Mouse (Mus musculus) limb, embryonic 13.5 days (tissue): ENCODE results near the gene Rsg1. TPM values are rescaled to one million over a fixed set of nuclear protein-coding genes. Genes with fewer than 3 reads are reported as not detected.

Source experiments
- ATAC-seq: fragments of 200-750 bp; cut with Nextera tagmentation; 2 replicates; pipeline ENCODE4 v1.8.0; 2017; ENCODE audit warnings: low read depth, moderate number of reproducible peaks, moderate TSS enrichment; ENCODE audit not compliant: low FRiP score
- H3K27ac ChIP-seq: fragments of 300-500 bp; sonication (generic); 2 replicates; pipeline ENCODE4 v1.5.1; 2015; ENCODE audit warnings: inconsistent platforms, mild to moderate bottlenecking, moderate library complexity
- H3K27me3 ChIP-seq: fragments of 300-500 bp; sonication (generic); 2 replicates; pipeline ENCODE4 v1.6.1; 2015; ENCODE audit warnings: mild to moderate bottlenecking, inconsistent platforms
- H3K36me3 ChIP-seq: fragments of 300-500 bp; sonication (generic); 2 replicates; pipeline ENCODE4 v1.6.1; 2015; ENCODE audit warnings: inconsistent platforms, mild to moderate bottlenecking, moderate library complexity
- H3K4me1 ChIP-seq: fragments of 300-500 bp; sonication (generic); 2 replicates; pipeline ENCODE4 v1.6.1; 2015; ENCODE audit warnings: inconsistent platforms
- H3K4me2 ChIP-seq: fragments of 300-500 bp; sonication (generic); replicated peaks from 2 replicates; pipeline ENCODE4 v1.6.1; 2015; ENCODE audit warnings: inconsistent platforms, mild to moderate bottlenecking, moderate library complexity
- H3K4me3 ChIP-seq: fragments of 300-500 bp; sonication (generic); 2 replicates; pipeline ENCODE4 v1.5.1; 2015; ENCODE audit warnings: moderate library complexity, mild to moderate bottlenecking, inconsistent platforms
- H3K9ac ChIP-seq: fragments of 300-500 bp; sonication (generic); 2 replicates; pipeline ENCODE4 v1.6.1; 2015; ENCODE audit warnings: mild to moderate bottlenecking, inconsistent platforms
- H3K9me3 ChIP-seq: fragments of 300-500 bp; sonication (generic); 2 replicates; pipeline ENCODE4 v1.6.1; 2016; ENCODE audit warnings: inconsistent platforms
- WGBS: fragments of 180-500 bp; shearing (Covaris S2); methylation state at CpG from one replicate; pipeline ENCODE4 v1.1.7; 2015; 5-methylcytosine and 5-hydroxymethylcytosine counted together
- polyA plus RNA-seq: library from polyadenylated mRNA; unstranded; fragments of >200 nt; fragmentation: Nextera tagmentation; extraction: Ambion mirVana; gene quantifications from 2 replicates; pipeline ENCODE4 v1.2.1, GENCODE M21; 2015

The Rsg1 gene
- polyA plus RNA-seq, 1 experiment from 2014 or later: 8.4 TPM

GRCm38 (mm10) chr4:141191294-141191693, 22.5 kb upstream of the Rsg1 start:
- H3K4me3 ChIP-seq: no peak overlapping the region
- H3K4me1 ChIP-seq: peaks cover 18% of the 10 kb centered on the region
- H3K36me3 ChIP-seq: peaks cover 64% of the 10 kb centered on the region
- H3K9me3 ChIP-seq: no peaks in the 10 kb centered on the region
- 91% methylated on average over 7 of the region's 7 CpGs for WGBS
- no peaks in the 10 kb centered on the region for H3K27me3 ChIP-seq
- H3K9ac ChIP-seq: no peak overlapping the region
- H3K27ac ChIP-seq: no peak overlapping the region
- no peak for ATAC-seq
- H3K4me2 ChIP-seq: no peak overlapping the region

- no peak for ATAC-seq
- 95% methylated on average over 6 of the region's 6 CpGs for WGBS
- Histone ChIP-seq H3K27me3 (no peaks in the 10 kb centered on the region), H3K36me3 (peaks cover 92% of the 10 kb centered on the region), H3K4me2 (no peak overlapping the region), H3K4me3 (no peak overlapping the region), H3K9me3 (no peaks in the 10 kb centered on the region), H3K9ac (no peak overlapping the region), H3K4me1 (no peaks in the 10 kb centered on the region), H3K27ac (no peak overlapping the region)
Observed at GRCm38 (mm10) chr4:141194553-141194952, 19.2 kb upstream of the Rsg1 start.

GRCm38 (mm10) chr4:141196981-141197685, 16.6 kb upstream of the Rsg1 start:
- WGBS: 96% methylated on average over 13 of the region's 13 CpGs
- Histone ChIP-seq H3K4me2 (no peak overlapping the region), H3K9ac (no peak overlapping the region), H3K4me3 (no peak overlapping the region), H3K4me1 (no peaks in the 10 kb centered on the region), H3K36me3 (peaks cover 94% of the 10 kb centered on the region), H3K27me3 (no peaks in the 10 kb centered on the region), H3K9me3 (no peaks in the 10 kb centered on the region), H3K27ac (no peak overlapping the region)
- no peak for ATAC-seq

- WGBS: 96% methylated on average over 8 of the region's 13 CpGs
- ATAC-seq: no peak
- no peaks in the 10 kb centered on the region for H3K4me1 ChIP-seq
Observed at GRCm38 (mm10) chr4:141197686-141198035, 16.1 kb upstream of the Rsg1 start.

GRCm38 (mm10) chr4:141200906-141201305, 12.8 kb upstream of the Rsg1 start:
- no peak for ATAC-seq
- Histone ChIP-seq H3K4me3 (no peak overlapping the region), H3K9ac (no peak overlapping the region), H3K36me3 (peaks cover 92% of the 10 kb centered on the region), H3K27ac (no peak overlapping the region), H3K4me1 (no peaks in the 10 kb centered on the region), H3K9me3 (no peaks in the 10 kb centered on the region), H3K27me3 (no peaks in the 10 kb centered on the region), H3K4me2 (no peak overlapping the region)
- WGBS: 83% methylated on average over 11 of the region's 11 CpGs

More at GRCm38 (mm10) chr4:141197686-141198035, 16.1 kb upstream of the Rsg1 start:
- H3K27ac ChIP-seq: no peak overlapping the region
- H3K9ac ChIP-seq: no peak overlapping the region
- H3K4me2 ChIP-seq: no peak overlapping the region
- H3K9me3 ChIP-seq: no peaks in the 10 kb centered on the region
- H3K4me3 ChIP-seq: no peak overlapping the region
- H3K36me3 ChIP-seq: peaks cover 94% of the 10 kb centered on the region
- H3K27me3 ChIP-seq: no peaks in the 10 kb centered on the region

- Histone ChIP-seq H3K36me3 (peaks cover 83% of the 10 kb centered on the region), H3K4me1 (no peaks in the 10 kb centered on the region), H3K4me3 (no peak overlapping the region), H3K9ac (no peak overlapping the region), H3K9me3 (no peaks in the 10 kb centered on the region), H3K4me2 (no peak overlapping the region), H3K27me3 (no peaks in the 10 kb centered on the region), H3K27ac (no peak overlapping the region)
- no peak for ATAC-seq
- 95% methylated on average over 6 of the region's 6 CpGs for WGBS
Observed at GRCm38 (mm10) chr4:141202192-141202591, 11.6 kb upstream of the Rsg1 start.

- Histone ChIP-seq H3K9me3 (no peaks in the 10 kb centered on the region), H3K4me1 (no peaks in the 10 kb centered on the region), H3K9ac (no peak overlapping the region), H3K27ac (no peak overlapping the region), H3K4me2 (no peak overlapping the region), H3K4me3 (no peak overlapping the region), H3K36me3 (peaks cover 62% of the 10 kb centered on the region), H3K27me3 (no peaks in the 10 kb centered on the region)
- WGBS: 80% methylated on average over 4 of the region's 4 CpGs
- no peak for ATAC-seq
Observed at GRCm38 (mm10) chr4:141204580-141205061, 9.1 kb upstream of the Rsg1 start.

- H3K9me3 ChIP-seq: no peaks in the 10 kb centered on the region
- no peak overlapping the region for H3K4me3 ChIP-seq
- ATAC-seq: no peak
- peaks cover 37% of the 10 kb centered on the region for H3K36me3 ChIP-seq
- H3K27me3 ChIP-seq: no peaks in the 10 kb centered on the region
- WGBS: 89% methylated on average over 5 of the region's 5 CpGs
- H3K27ac ChIP-seq: no peak overlapping the region
- no peaks in the 10 kb centered on the region for H3K4me1 ChIP-seq
- no peak overlapping the region for H3K4me2 ChIP-seq
- no peak overlapping the region for H3K9ac ChIP-seq
Observed at GRCm38 (mm10) chr4:141207081-141207480, 6.7 kb upstream of the Rsg1 start.

- H3K27ac ChIP-seq: peak overlapping the region; percentile 75; the same call in 1 of the 2 replicates
- peaks cover 6% of the 10 kb centered on the region; the same call in 1 of the 2 replicates for H3K36me3 ChIP-seq
- no peak for ATAC-seq
- peak overlapping the region; percentile 54 for H3K9ac ChIP-seq
- no peaks in the 10 kb centered on the region for H3K27me3 ChIP-seq
- no peaks in the 10 kb centered on the region for H3K9me3 ChIP-seq
- peaks cover 16% of the 10 kb centered on the region for H3K4me1 ChIP-seq
- H3K4me2 ChIP-seq: peak overlapping the region; percentile 55
- H3K4me3 ChIP-seq: peak overlapping the region; percentile 39
- 74% methylated on average over 14 of the region's 14 CpGs for WGBS
Observed at GRCm38 (mm10) chr4:141210524-141211219, 3.1 kb upstream of the Rsg1 start.

GRCm38 (mm10) chr4:141211646-141212045, 2.1 kb upstream of the Rsg1 start:
- Histone ChIP-seq H3K4me2 (no peak overlapping the region), H3K36me3 (peaks cover 6% of the 10 kb centered on the region; the same call in 1 of the 2 replicates), H3K9ac (no peak overlapping the region), H3K4me3 (no peak overlapping the region), H3K27me3 (no peaks in the 10 kb centered on the region), H3K4me1 (peaks cover 16% of the 10 kb centered on the region), H3K27ac (no peak overlapping the region), H3K9me3 (no peaks in the 10 kb centered on the region)
- WGBS: 92% methylated on average over 4 of the region's 4 CpGs
- ATAC-seq: no peak

- WGBS: 87% methylated on average over 9 of the region's 9 CpGs
- ATAC-seq: no peak
- Histone ChIP-seq H3K36me3 (no peaks in the 10 kb centered on the region), H3K27me3 (no peaks in the 10 kb centered on the region), H3K4me1 (peaks cover 16% of the 10 kb centered on the region), H3K9ac (no peak overlapping the region), H3K27ac (peak overlapping the region; percentile 61; the same call in 1 of the 2 replicates), H3K4me3 (no peak overlapping the region), H3K4me2 (peak overlapping the region; percentile 92; the same call in 1 of the 2 replicates), H3K9me3 (no peaks in the 10 kb centered on the region)
Observed at GRCm38 (mm10) chr4:141212892-141213291, 864 bp upstream of the Rsg1 start.

- Histone ChIP-seq H3K27me3 (no peaks in the 10 kb centered on the region), H3K4me3 (peak overlapping the region; percentile 63), H3K9me3 (no peaks in the 10 kb centered on the region), H3K9ac (no peak overlapping the region), H3K36me3 (no peaks in the 10 kb centered on the region), H3K4me2 (peak overlapping the region; percentile 92), H3K27ac (peak overlapping the region; percentile 61; the same call in 1 of the 2 replicates), H3K4me1 (peaks cover 16% of the 10 kb centered on the region)
- WGBS: 35% methylated on average over 2 of the region's 2 CpGs
- no peak for ATAC-seq
Observed at GRCm38 (mm10) chr4:141213342-141213741, 414 bp upstream of the Rsg1 start.
